Mouse (Mus musculus) testis, adult 2 months (tissue): ENCODE measurements around the gene Hps4.

Experiments
- CTCF ChIP-seq: fragments of 200-500 bp; IDR thresholded peaks from 2 replicates; pipeline ENCODE4 v1.5.1; 2012; ENCODE audit warnings: low read depth, mild to moderate bottlenecking, inconsistent platforms, low read length, moderate library complexity; ENCODE audit not compliant: control insufficient read depth, insufficient read depth, insufficient replicate concordance
- POLR2A ChIP-seq: fragments of 200-500 bp; IDR thresholded peaks from 2 replicates; pipeline ENCODE4 v1.6.1; 2012; ENCODE audit warnings: low read depth, mild to moderate bottlenecking, inconsistent platforms, low read length, moderate library complexity; ENCODE audit not compliant: control insufficient read depth

DNA sequence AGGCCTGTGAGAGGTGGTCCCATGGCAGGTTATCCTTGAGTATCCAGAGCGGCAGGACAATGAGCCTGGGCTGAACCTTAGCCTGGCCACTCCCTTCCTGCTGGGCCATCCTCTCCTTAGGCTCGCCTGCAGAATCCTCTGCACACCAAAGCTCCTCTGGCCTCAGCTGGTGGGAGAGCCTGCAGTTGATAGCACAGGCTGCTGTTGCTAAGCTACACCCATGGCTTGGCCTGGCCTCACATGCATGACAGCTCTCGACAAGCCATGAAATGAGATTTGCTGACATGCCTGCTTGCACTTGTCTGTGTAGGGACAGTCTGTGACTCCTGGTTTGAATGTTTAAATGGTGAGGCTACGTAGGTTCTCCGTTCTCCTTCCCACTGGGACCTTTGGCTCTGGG, 73.8 kb downstream of the Hps4 start:
- TF ChIP-seq POLR2A (no peak), CTCF (no peak)
